Mouse (Mus musculus) naive thymus-derived CD4-positive, alpha-beta T cell, adult 2 months (primary cell): ENCODE measurements at regions not wholly inside any gene's neighbourhood (a gene's known extent, or its start where the extent isn't known, plus 50 kb on each side); places are given as distances from the start of the nearest gene placed in this dataset.

Source experiments
- DNase-seq: peaks from one replicate; pipeline ENCODE4 v3.0.0-alpha.2; 2011; ENCODE audit warnings: low read depth

DNA sequence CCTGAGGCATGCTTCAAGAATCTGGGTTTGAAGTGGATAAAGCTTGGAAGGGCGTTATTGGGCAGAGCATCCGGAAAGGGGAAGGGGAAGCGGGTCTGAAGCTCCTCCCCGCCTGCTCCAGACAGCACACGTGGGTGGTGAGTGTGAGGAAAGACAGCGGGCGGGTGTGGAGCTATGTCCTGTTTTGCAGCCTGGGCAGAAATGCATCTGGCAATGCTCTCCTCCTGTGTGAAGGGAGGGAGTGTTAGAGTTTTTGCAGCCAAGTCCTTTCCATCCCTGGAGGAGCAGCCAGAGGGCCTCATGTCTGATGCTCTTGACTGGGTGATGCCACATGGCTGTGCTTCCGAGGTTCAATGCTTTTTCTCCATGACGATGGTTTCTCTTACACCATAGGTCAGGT, 73.4 kb upstream of the Fndc3a start:
- DNase-seq, result no peak

DNA sequence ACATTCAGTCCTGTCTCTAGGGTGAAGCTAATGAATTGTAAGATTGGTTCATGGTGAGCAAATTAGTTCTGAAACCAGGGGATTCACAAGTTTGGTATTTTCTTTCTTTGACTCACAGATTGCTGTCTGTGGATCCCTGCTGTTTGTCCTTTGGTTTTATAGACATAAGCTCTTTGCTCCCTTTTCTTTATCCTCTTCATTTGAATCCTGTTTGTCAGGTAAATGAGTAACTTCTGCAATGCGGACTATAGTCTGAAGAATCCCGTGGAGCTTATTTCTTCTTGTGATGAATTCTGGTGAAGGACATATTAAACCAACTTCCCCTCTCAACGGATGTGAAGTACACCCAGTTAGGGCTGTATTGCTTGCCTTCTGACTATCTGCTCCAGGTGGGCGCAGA, 69.6 kb upstream of the Fndc3a start:
- DNase-seq, result no peak

DNA sequence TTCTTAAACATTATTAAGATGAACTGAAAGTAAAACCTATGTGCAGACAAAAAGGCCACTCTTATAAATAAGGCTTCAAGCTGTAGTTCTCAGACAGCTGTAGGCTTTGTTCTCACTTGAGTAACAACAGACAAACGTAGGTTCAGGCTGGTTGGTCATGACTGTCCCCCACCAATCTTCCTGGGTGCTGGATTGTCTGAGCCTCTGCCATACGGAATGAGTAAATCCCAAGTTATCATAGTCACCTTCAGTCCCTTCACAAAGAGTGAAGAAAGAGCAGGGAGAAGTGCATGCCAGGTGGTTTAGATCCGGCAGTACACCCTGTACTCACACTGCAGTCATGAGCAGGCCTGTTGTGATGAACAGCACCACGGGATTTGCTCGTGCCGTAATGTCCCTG, 69.0 kb upstream of the Fndc3a start:
- no peak for DNase-seq

DNA sequence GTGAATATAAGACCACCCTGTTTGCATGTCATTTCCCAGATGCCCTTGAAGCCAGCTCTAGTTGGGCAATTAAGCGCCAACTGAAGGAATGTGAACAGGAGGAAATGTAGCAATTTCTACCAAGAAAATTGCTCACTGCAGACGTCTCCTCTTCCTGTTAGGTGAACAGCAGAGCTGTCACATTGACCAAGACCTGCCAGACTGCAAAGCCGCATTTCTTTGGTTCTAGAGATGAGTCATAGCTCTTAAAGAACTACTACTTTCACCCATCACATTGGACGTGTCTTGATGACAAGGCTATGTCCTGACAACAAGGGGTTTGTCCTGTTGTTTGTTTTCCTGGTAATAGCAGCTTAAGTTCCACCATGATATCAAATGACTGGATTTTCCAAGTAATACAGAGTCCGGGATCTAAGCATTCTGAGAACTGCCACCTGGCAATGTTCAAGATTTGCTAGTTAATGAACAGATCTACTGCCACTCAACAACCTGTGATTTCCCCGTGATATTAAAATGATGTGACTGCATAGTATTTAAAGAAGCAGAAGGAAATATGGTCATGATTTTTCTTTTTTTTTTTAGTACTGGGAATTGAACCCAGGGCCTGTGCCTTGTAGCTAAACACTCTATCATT, 68.2 kb upstream of the Fndc3a start:
- no peak for DNase-seq

DNA sequence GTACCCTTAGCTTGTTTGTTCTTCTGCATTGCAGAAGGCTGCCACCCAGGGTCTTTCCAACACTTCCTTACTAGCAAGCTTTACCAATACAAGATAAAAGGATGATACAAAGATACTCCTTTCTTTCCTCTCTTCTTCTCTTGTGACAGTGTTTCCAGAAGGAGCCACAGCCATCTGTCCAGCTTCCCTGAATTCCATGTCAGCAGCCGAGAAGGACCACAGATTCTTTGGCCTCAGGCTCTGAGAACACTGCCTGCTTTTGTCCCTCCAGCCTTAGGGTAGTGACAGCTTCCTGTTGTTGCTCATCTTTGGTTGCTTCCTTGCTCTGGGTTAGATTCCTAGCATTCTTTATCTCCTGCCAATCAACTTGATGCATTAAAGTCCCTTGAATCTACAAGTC, 60.4 kb upstream of the Fndc3a start:
- no peak for DNase-seq

DNA sequence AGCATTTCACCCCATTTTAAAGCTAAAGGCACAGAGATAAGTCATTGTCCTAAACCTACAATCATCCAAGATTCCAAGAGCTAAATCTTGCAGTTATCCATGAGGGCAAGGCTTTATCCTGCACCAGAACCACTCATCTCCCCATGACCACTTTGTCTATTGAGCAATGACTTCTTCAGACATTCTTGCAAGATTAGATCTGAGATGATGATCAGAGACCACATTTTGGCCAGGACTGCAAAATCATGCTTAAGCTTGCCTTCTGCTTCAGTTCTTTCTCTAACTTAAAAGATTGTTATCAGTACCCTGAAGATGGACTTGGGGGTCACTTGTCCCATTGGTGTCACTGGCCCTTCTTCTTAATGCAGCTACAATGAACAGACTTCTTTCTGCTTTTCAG, 50.3 kb upstream of the Fndc3a start:
- DNase-seq, result no peak
